Mouse (Mus musculus) forebrain, embryonic 16.5 days (tissue): Measurements from ENCODE around the gene Gp1bb. TPM values are rescaled to one million over a fixed set of nuclear protein-coding genes. Genes with fewer than 3 reads are reported as not detected.

Source experiments
- ATAC-seq: fragments of 200-750 bp; cut with Nextera tagmentation; 2 replicates; pipeline ENCODE4 v1.8.0; 2017; ENCODE audit warnings: mild to moderate bottlenecking, moderate library complexity
- H3K27ac ChIP-seq: fragments of 300-500 bp; sonication (generic); 2 replicates; pipeline ENCODE4 v1.5.1; 2014; ENCODE audit warnings: low read length, control low read depth
- H3K27me3 ChIP-seq: fragments of 300-500 bp; sonication (generic); replicated peaks from 2 replicates; pipeline ENCODE4 v1.6.1; 2014; ENCODE audit warnings: low read length; ENCODE audit not compliant: control insufficient read depth, insufficient read depth
- H3K36me3 ChIP-seq: fragments of 300-500 bp; sonication (generic); 2 replicates; pipeline ENCODE4 v1.6.1; 2014; ENCODE audit not compliant: control insufficient read depth, insufficient read depth
- H3K4me1 ChIP-seq: fragments of 300-500 bp; sonication (generic); replicated peaks from 2 replicates; pipeline ENCODE4 v1.6.1; 2014; ENCODE audit warnings: low read length; ENCODE audit not compliant: control insufficient read depth, insufficient read depth
- H3K4me2 ChIP-seq: fragments of 300-500 bp; sonication (generic); 2 replicates; pipeline ENCODE4 v1.6.1; 2014; ENCODE audit warnings: mild to moderate bottlenecking, low read length, control low read depth
- H3K4me3 ChIP-seq: fragments of 300-500 bp; sonication (generic); replicated peaks from 2 replicates; pipeline ENCODE4 v1.5.1; 2014; ENCODE audit warnings: mild to moderate bottlenecking, low read length, control low read depth
- H3K9ac ChIP-seq: fragments of 300-500 bp; sonication (generic); replicated peaks from 2 replicates; pipeline ENCODE4 v1.6.1; 2014; ENCODE audit warnings: low read depth, low read length, control low read depth
- H3K9me3 ChIP-seq: fragments of 300-500 bp; sonication (generic); 2 replicates; pipeline ENCODE4 v1.6.1; 2016; ENCODE audit warnings: low read length; ENCODE audit not compliant: control insufficient read depth
- WGBS: fragments of 180-500 bp; shearing (Covaris S2); extraction: QIAGEN DNeasy Blood & Tissue Kit; methylation state at CpG from one replicate; pipeline ENCODE4 v1.1.7; 2014; 5-methylcytosine and 5-hydroxymethylcytosine counted together
- polyA plus RNA-seq: library from polyadenylated mRNA; unstranded; fragments of >200 nt; fragmentation: Nextera tagmentation; extraction: Ambion mirVana; gene quantifications from 2 replicates; pipeline ENCODE4 v1.2.1, GENCODE M21; 2015

The Gp1bb gene
- polyA plus RNA-seq, 1 experiment from 2014 or later: 8.0 TPM

DNA sequence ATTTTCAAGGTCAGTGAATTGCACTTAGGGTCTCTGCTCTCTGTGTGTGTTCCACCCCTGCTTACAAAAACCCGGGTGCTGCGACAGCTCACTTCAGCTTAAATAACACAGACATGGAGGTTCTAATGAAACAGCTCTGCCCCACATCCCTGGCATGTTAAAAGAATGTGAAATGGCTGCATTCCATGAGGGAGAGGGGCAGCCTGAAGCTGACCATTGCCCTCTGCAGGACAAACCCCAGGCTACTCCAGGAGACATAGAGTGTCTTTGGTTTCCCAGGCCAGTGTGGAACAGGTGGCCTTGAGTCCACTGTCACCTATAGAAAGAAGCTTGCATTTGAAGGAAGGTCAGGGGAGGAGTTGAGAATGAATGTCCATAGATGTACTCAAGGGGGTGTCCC, 41.8 kb downstream of the Gp1bb start:
- ATAC-seq: no peak
- Histone ChIP-seq H3K9ac (no peak overlapping the region), H3K27me3 (peaks cover 66% of the 10 kb centered on the region), H3K4me1 (peaks cover 17% of the 10 kb centered on the region), H3K4me2 (no peak overlapping the region), H3K36me3 (no peaks in the 10 kb centered on the region), H3K27ac (no peak overlapping the region), H3K9me3 (no peaks in the 10 kb centered on the region), H3K4me3 (no peak overlapping the region)
- 17% methylated on average over 2 of the region's 2 CpGs for WGBS

DNA sequence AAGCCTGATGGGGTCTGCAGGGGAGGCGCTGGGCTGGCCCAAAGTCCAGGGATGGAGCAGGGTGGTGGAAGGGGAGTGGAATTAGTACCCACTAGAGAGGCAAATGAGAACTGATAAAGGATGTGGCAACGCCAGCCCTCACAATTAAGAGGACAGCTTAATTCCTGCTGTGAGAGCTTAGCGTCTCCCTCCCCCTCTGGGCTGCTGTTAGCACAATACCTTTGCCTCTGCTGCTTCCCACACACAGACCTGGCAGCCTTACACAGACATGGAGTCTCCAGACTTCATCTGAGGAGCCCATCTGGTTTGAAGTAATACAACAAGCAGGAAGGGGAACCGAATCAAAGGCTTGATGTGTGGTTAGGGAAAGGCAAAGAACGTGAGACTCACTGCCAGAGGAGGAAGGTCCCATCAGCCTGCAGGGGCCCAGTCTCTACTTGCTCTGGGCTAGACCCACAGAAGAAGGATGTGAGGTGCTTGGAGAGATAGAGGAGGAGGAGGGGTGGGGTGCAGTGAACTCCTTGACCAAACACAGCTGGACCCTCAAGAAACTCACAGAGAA, 44.5 kb downstream of the Gp1bb start:
- H3K4me2 ChIP-seq: no peak overlapping the region
- no peaks in the 10 kb centered on the region for H3K9me3 ChIP-seq
- peaks cover 39% of the 10 kb centered on the region for H3K27me3 ChIP-seq
- WGBS: 2% methylated on average over 5 of the region's 5 CpGs
- no peaks in the 10 kb centered on the region for H3K36me3 ChIP-seq
- ATAC-seq: no peak
- peaks cover 16% of the 10 kb centered on the region for H3K4me1 ChIP-seq
- H3K9ac ChIP-seq: no peak overlapping the region
- H3K27ac ChIP-seq: no peak overlapping the region
- H3K4me3 ChIP-seq: no peak overlapping the region

DNA sequence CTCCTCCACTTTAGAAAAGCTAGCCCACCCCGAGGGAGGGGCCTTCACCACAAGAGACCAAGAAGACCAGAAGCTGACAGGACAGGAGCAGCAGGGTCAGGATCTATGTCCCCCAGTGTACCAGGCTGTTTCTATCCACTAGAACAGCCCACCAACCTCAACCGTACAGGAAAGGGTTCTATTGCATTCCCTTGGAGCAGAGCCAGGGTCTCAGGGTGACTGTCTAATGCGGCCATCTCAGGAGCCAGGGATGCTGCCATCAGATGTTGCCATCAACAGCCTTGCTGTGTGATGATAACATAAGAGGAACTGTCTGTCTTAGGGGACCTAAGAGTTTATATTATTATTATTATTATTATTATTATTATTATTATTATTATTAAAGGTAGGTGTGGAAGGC, 45.1 kb downstream of the Gp1bb start:
- ATAC-seq: no peak
- H3K4me1 ChIP-seq: peaks cover 10% of the 10 kb centered on the region
- peaks cover 33% of the 10 kb centered on the region for H3K27me3 ChIP-seq

DNA sequence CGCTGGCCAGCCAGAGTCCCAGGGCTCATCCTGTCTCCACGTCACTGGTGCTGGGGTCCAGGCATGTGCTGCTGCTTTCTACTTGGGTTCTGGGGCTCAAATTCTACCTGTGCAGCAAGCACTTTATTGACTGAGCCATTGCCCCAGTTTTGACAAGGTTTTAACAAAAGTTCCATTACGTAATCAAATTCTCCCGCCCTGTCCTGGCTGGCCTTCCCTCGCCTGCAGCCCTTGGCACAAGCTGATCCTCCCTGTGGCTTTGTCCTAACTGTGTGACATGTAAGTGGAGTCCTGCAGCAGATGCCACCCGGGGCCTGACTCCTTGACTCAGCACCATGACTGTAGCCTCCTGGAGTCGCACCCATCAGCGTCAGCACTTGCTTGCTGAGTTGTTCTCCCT, 48.0 kb downstream of the Gp1bb start:
- H3K4me3 ChIP-seq: no peak overlapping the region
- H3K4me2 ChIP-seq: no peak overlapping the region
- no peaks in the 10 kb centered on the region for H3K4me1 ChIP-seq
- no peak for ATAC-seq
- no peak overlapping the region for H3K27ac ChIP-seq
- WGBS: 74% methylated on average over 8 of the region's 8 CpGs
- H3K36me3 ChIP-seq: no peaks in the 10 kb centered on the region
- H3K27me3 ChIP-seq: peaks cover 5% of the 10 kb centered on the region
- H3K9ac ChIP-seq: no peak overlapping the region
- H3K9me3 ChIP-seq: no peaks in the 10 kb centered on the region

More for the DNA sequence above, 45.1 kb downstream of the Gp1bb start:
- Histone ChIP-seq H3K9me3 (no peaks in the 10 kb centered on the region), H3K4me2 (no peak overlapping the region), H3K27ac (no peak overlapping the region), H3K4me3 (no peak overlapping the region), H3K36me3 (no peaks in the 10 kb centered on the region), H3K9ac (no peak overlapping the region)
- WGBS: 22% methylated on average over 3 of the region's 3 CpGs

Other genes starting within 250 kb of the Gp1bb start
- 24.0 and 27.8 TPM in 2 replicates for gene Txnrd2, start 196.0 kb downstream of the Gp1bb start, polyA plus RNA-seq
- gene Comt, start 195.6 kb downstream of the Gp1bb start, polyA plus RNA-seq: 88.8 and 98.1 TPM in 2 replicates
- gene Gnb1l, start 123.7 kb downstream of the Gp1bb start, polyA plus RNA-seq: 14.1 and 14.6 TPM in 2 replicates
- 2.4 and 3.4 TPM in 2 replicates for gene Rtl10, start 123.5 kb downstream of the Gp1bb start, polyA plus RNA-seq
- 0.28 and 0.56 TPM in 2 replicates for gene Tbx1, start 31.7 kb downstream of the Gp1bb start, polyA plus RNA-seq
- gene Gm49601, start 4.0 kb upstream of the Gp1bb start, polyA plus RNA-seq: 16.9 and 23.4 TPM in 2 replicates
- 216 and 228 TPM in 2 replicates for gene Sept5, start 7.6 kb upstream of the Gp1bb start, polyA plus RNA-seq
- 90.7 and 106 TPM in 2 replicates for gene Cldn5, start 154.4 kb upstream of the Gp1bb start, polyA plus RNA-seq
- 115 and 130 TPM in 2 replicates for gene Ufd1, start 189.4 kb upstream of the Gp1bb start, polyA plus RNA-seq
- 21.1 and 23.7 TPM in 2 replicates for gene Cdc45, start 189.6 kb upstream of the Gp1bb start, polyA plus RNA-seq
- gene 2510002D24Rik, start 214.2 kb upstream of the Gp1bb start, polyA plus RNA-seq: 27.8 and 32.5 TPM in 2 replicates
- gene Gm28539, start 214.2 kb upstream of the Gp1bb start, polyA plus RNA-seq: not detected in 2 replicates